Mouse (Mus musculus): Measurements from ENCODE around the gene Fbxo40. TPM values are rescaled to one million over a fixed set of nuclear protein-coding genes. Genes with fewer than 3 reads are reported as not detected.

The Fbxo40 gene
- not detected in 2 replicates for polyA plus RNA-seq (2015; fragmentation: Nextera tagmentation; extraction: Ambion mirVana)

DNA sequence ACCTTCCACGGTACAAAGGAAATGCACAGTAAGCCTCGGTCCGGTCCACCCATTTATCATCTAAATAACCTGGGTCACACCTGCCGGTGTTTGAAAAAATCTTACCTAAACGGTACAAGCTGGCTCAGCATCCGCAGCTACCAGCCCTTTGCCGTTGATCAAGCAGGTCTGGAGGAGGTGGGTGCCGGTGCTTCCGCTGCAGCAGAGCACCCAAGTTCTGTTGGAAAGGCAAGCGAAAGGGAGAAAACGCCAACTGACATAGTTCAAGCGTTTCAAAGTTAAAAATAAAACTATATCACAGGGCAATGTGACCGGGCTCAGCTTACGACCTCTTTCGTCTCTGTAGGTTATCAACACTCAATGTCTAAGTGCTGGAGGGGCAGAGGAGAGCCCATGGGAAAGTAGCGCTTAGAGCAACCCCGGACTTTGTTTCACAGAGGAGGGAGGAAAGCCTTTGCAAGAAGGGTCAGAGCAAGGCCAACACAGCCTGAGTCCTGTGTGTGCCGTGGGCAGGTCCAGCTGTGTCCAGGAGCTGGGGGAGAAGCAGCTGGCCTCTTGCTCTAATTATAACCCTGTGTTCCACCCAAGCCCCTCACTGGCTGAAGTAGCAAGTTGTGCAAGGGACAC is at the start of gene Fbxo40:
TSS of gene Fbxo40 (minus strand) at position 469 of the 627 bp plus-strand sequence.
- no peak within 1 kb of the TSS for H3K4me3 ChIP-seq
- no peaks in the 10 kb centered on the region for H3K27me3 ChIP-seq
- no peaks in the 10 kb centered on the region for H3K9me3 ChIP-seq
- H3K27ac ChIP-seq, result no peak within 1 kb of the TSS
- ATAC-seq (ENCODE audit: low FRiP score), result no peak
- H3K36me3 ChIP-seq, result no peaks in the 10 kb centered on the region
- H3K9ac ChIP-seq, result no peak within 1 kb of the TSS
- no peak within 1 kb of the TSS for H3K4me2 ChIP-seq
- no peaks in the 10 kb centered on the region for H3K4me1 ChIP-seq (replicated peaks)
- WGBS, result 80% methylated on average over 18 of the region's 18 CpGs

DNA sequence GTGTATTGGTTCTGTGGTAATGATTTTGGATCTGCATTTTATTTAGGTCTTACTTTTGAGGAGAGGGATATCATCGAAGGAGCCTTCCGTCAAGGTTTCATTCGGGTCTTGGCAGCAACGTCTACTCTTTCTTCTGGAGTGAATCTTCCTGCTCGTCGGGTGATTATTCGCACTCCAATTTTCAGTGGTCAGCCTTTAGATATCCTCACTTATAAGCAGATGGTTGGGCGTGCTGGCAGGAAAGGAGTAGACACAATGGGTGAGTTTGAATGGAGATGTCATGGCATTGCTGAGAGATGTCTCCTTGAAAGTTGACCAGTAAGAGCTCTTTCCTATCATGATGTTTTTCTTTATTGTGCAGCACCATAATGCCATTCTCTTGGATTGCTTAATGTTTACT is 44.5 kb upstream of the Fbxo40 start:
- H3K27me3 ChIP-seq, result no peaks in the 10 kb centered on the region
- H3K9me3 ChIP-seq, result no peaks in the 10 kb centered on the region
- no peaks in the 10 kb centered on the region for H3K4me1 ChIP-seq (replicated peaks)
- 95% methylated on average over 8 of the region's 8 CpGs for WGBS
- H3K4me2 ChIP-seq, result no peak overlapping the region
- H3K4me3 ChIP-seq, result no peak overlapping the region
- no peak for ATAC-seq (ENCODE audit: low FRiP score)
- H3K36me3 ChIP-seq, result peaks cover 16% of the 10 kb centered on the region
- H3K27ac ChIP-seq, result no peak overlapping the region
- H3K9ac ChIP-seq, result no peak overlapping the region

- Histone ChIP-seq H3K36me3 (peaks cover 12% of the 10 kb centered on the region), H3K4me2 (no peak overlapping the region), H3K4me1 (replicated peaks) (no peaks in the 10 kb centered on the region), H3K4me3 (no peak overlapping the region), H3K27ac (no peak overlapping the region), H3K27me3 (no peaks in the 10 kb centered on the region), H3K9me3 (no peaks in the 10 kb centered on the region), H3K9ac (no peak overlapping the region)
- no peak for ATAC-seq (ENCODE audit: low FRiP score)
- 82% methylated on average over 3 of the region's 3 CpGs for WGBS
These were observed 41.7 kb upstream of the Fbxo40 start for GRCm38 (mm10) chr16:37031996-37032395.

DNA sequence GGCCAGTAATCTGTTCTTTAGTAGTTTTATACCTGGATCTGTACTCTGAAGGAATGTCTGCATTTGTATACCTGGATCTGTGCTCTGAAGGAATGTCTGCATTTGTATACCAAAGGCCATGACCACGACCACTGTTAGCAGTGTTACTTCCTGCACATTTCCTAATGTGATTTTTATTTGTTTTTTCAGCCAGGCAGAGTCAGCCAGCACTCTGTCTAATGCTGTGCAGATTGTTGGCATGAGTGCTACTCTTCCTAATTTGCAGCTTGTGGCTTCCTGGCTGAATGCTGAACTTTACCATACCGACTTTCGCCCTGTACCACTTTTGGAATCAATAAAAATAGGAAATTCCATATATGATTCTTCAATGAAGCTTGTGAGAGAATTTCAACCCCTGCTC is 37.3 kb upstream of the Fbxo40 start:
- H3K27ac ChIP-seq, result no peak overlapping the region
- H3K4me2 ChIP-seq, result no peak overlapping the region
- no peaks in the 10 kb centered on the region for H3K9me3 ChIP-seq
- H3K36me3 ChIP-seq, result no peaks in the 10 kb centered on the region
- no peak overlapping the region for H3K9ac ChIP-seq
- H3K27me3 ChIP-seq, result no peaks in the 10 kb centered on the region
- 94% methylated on average over 3 of the region's 3 CpGs for WGBS
- H3K4me3 ChIP-seq, result no peak overlapping the region
- ATAC-seq (ENCODE audit: low FRiP score), result no peak
- no peaks in the 10 kb centered on the region for H3K4me1 ChIP-seq (replicated peaks)

DNA sequence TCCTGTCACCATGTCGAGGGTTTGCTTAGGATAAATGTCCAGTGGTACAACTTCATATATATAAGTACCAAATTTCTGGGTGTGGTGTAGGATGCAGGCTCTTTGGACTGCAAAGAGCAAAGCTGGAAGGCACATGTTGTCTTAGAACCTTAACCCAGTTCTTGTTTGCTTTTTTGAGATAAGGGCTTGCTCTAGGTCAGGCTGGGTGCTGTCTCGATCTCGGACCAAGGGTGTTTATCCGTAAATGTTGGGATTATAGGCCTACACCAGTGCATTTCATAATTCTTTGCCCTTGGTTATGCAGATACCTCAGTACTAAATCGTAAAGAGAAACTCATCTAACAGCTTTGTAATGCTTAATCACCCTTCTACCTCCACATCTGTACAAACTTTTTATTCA is 22.1 kb upstream of the Fbxo40 start:
- ATAC-seq (ENCODE audit: low FRiP score), result no peak
- Histone ChIP-seq H3K27me3 (no peaks in the 10 kb centered on the region), H3K4me1 (replicated peaks) (peaks cover 12% of the 10 kb centered on the region), H3K4me3 (peak overlapping the region; percentile 83), H3K9me3 (no peaks in the 10 kb centered on the region), H3K36me3 (no peaks in the 10 kb centered on the region), H3K9ac (peak overlapping the region; percentile 76), H3K27ac (no peak overlapping the region), H3K4me2 (peak overlapping the region; percentile 97)
- 69% methylated on average over 5 of the region's 5 CpGs for WGBS

DNA sequence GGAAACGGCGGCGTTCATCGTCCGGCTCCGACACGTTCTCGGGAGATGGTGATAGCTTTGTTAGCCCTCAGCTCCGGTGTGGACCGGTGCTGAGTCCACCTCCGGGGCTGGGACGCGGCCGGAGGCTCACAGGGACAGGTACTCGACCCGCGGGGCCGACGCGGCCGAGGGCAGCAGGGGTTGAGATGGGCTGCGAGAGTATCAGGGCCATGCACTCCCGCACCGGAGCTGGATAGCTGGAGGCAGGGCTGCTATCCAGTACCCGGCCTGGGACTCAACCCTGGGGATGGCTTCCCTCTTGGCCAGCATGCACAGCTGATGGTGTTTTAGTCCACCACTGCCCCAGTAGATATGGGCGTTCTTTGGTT is 21.6 kb upstream of the Fbxo40 start:
- Histone ChIP-seq H3K9ac (peak overlapping the region; percentile 76), H3K36me3 (no peaks in the 10 kb centered on the region), H3K9me3 (no peaks in the 10 kb centered on the region), H3K27ac (no peak overlapping the region), H3K4me2 (peak overlapping the region; percentile 97), H3K27me3 (no peaks in the 10 kb centered on the region), H3K4me1 (replicated peaks) (peaks cover 12% of the 10 kb centered on the region), H3K4me3 (peak overlapping the region; percentile 83)
- under 1% methylated on average over 26 of the region's 26 CpGs for WGBS
- ATAC-seq (ENCODE audit: low FRiP score), result peak; percentile 77

DNA sequence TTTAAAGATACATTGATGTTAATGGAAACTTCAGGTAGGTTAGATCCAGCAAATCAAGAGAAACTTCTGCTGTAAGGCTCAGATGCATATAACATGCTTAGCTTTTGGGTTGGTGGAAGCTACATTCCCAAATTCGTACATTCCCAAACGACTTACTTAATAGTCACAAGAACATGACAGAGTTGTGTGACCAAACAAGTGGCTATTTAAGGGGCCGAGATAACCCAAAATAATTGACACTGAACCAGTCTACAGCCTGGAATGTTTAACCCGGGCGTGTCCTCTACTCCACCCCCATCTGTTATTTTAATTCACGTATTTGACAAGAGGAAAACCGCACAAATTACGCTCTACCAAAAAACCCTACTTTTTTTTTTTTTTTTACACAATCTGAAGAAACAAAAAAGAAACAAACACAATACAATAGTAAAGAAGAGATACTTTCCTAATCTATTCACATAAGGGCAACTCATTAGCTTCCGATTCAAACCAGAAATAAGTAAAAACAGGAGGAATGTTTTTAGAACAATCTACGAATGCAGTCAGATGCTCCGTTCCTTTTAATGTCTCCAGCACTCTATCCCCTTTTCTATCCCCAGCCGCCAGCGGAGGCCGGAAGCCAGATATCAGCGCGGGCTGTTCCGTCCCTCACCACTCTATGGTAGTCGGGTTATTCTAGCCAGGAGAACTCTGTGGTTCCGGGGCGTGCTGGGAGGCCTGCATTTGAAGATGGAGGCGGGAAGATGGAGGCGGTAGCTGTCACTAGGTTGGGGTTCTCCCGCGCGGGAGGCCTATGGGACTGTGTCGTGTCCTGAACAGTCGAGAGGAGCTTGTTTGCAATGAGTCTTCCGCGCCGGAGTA is 21.0 kb upstream of the Fbxo40 start, which contains the start of gene Polq:
TSS of gene Polq (plus strand) at position 726 of the 861 bp plus-strand sequence.
- peaks cover 12% of the 10 kb centered on the region for H3K4me1 ChIP-seq (replicated peaks)
- H3K27me3 ChIP-seq, result no peaks in the 10 kb centered on the region
- H3K36me3 ChIP-seq, result no peaks in the 10 kb centered on the region
- H3K27ac ChIP-seq, result no peak within 1 kb of the TSS
- ATAC-seq (ENCODE audit: low FRiP score), result peak; percentile 99
- 8% methylated on average over 30 of the region's 30 CpGs for WGBS
- peak within 1 kb of the TSS; percentile 83 for H3K4me3 ChIP-seq
- H3K9ac ChIP-seq, result peak within 1 kb of the TSS; percentile 76
- H3K9me3 ChIP-seq, result no peaks in the 10 kb centered on the region
- H3K4me2 ChIP-seq, result peak within 1 kb of the TSS; percentile 97

- no peak overlapping the region for H3K4me2 ChIP-seq
- WGBS, result 65% methylated on average over 4 of the region's 4 CpGs
- H3K36me3 ChIP-seq, result no peaks in the 10 kb centered on the region
- H3K27ac ChIP-seq, result no peak overlapping the region
- H3K4me1 ChIP-seq (replicated peaks), result peaks cover 12% of the 10 kb centered on the region
- H3K27me3 ChIP-seq, result no peaks in the 10 kb centered on the region
- H3K9ac ChIP-seq, result no peak overlapping the region
- H3K4me3 ChIP-seq, result no peak overlapping the region
- no peaks in the 10 kb centered on the region for H3K9me3 ChIP-seq
- peak; percentile 19; the same call in 1 of the 2 replicates for ATAC-seq (ENCODE audit: low FRiP score)
These were observed 20.1 kb upstream of the Fbxo40 start for GRCm38 (mm10) chr16:37010370-37010769.

DNA sequence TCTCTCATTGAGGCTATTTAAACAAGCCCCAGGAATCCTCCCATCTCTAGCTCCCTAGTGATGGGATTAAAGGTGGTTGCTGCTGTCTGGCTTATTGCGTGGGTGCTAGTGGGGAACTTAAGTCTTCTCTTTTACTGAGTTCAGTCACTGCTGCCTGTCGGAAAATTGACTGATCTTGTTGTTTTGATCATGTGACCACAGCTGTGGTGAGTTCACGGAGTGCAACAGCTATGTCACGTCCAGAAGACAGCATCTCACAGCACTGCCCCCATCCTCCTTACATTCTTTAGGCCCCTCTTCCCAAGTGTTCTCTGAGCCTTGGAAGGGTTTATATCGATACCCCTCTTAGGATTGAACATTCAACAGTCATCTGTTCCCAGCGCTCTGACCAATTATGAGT is 19.0 kb upstream of the Fbxo40 start:
- no peaks in the 10 kb centered on the region for H3K36me3 ChIP-seq
- H3K27ac ChIP-seq, result no peak overlapping the region
- 76% methylated on average over 6 of the region's 6 CpGs for WGBS
- no peak overlapping the region for H3K4me2 ChIP-seq
- no peaks in the 10 kb centered on the region for H3K27me3 ChIP-seq
- peaks cover 12% of the 10 kb centered on the region for H3K4me1 ChIP-seq (replicated peaks)
- H3K9me3 ChIP-seq, result no peaks in the 10 kb centered on the region
- H3K9ac ChIP-seq, result no peak overlapping the region
- no peak overlapping the region for H3K4me3 ChIP-seq
- ATAC-seq (ENCODE audit: low FRiP score), result no peak

GRCm38 (mm10) chr16:36999366-36999972 is 9.2 kb upstream of the Fbxo40 start:
- Histone ChIP-seq H3K4me3 (no peak overlapping the region), H3K27me3 (no peaks in the 10 kb centered on the region), H3K27ac (no peak overlapping the region), H3K4me2 (no peak overlapping the region), H3K36me3 (no peaks in the 10 kb centered on the region), H3K9ac (no peak overlapping the region), H3K4me1 (replicated peaks) (no peaks in the 10 kb centered on the region), H3K9me3 (no peaks in the 10 kb centered on the region)
- no peak for ATAC-seq (ENCODE audit: low FRiP score)
- 87% methylated on average over 9 of the region's 9 CpGs for WGBS

DNA sequence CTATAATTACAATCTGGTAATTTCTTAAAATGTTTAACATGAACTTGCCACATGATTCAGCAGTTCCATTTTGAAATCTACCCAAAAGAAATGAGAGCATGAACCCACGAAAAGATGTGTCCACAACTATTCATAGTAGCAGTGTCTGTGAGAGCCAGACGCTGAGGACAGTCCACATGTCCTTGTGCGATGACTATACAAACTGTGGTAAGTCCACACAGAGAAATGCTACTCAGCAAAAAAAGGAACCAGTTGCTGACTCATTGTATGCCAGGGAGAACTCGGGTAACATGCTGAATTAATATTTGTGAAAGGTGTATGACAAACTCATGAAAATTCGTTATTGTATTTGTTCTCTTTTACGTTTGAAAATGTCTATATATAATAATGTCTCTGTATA is 7.4 kb upstream of the Fbxo40 start:
- H3K9me3 ChIP-seq, result no peaks in the 10 kb centered on the region
- no peak for ATAC-seq (ENCODE audit: low FRiP score)
- no peak overlapping the region for H3K4me2 ChIP-seq
- H3K9ac ChIP-seq, result no peak overlapping the region
- H3K4me1 ChIP-seq (replicated peaks), result no peaks in the 10 kb centered on the region
- H3K27me3 ChIP-seq, result no peaks in the 10 kb centered on the region
- 87% methylated on average over 6 of the region's 6 CpGs for WGBS
- no peak overlapping the region for H3K4me3 ChIP-seq
- no peaks in the 10 kb centered on the region for H3K36me3 ChIP-seq
- no peak overlapping the region for H3K27ac ChIP-seq

GRCm38 (mm10) chr16:36989493-36989892 is 774 bp downstream of the Fbxo40 start:
- no peaks in the 10 kb centered on the region for H3K36me3 ChIP-seq
- H3K4me1 ChIP-seq (replicated peaks), result no peaks in the 10 kb centered on the region
- H3K4me3 ChIP-seq, result no peak overlapping the region
- no peak for ATAC-seq (ENCODE audit: low FRiP score)
- no peak overlapping the region for H3K9ac ChIP-seq
- no peak overlapping the region for H3K27ac ChIP-seq
- WGBS, result 76% methylated on average over 8 of the region's 8 CpGs
- no peak overlapping the region for H3K4me2 ChIP-seq
- no peaks in the 10 kb centered on the region for H3K9me3 ChIP-seq
- H3K27me3 ChIP-seq, result no peaks in the 10 kb centered on the region
